Mouse (Mus musculus): Measurements from ENCODE around the gene Cutal. TPM values are rescaled to one million over a fixed set of nuclear protein-coding genes. Genes with fewer than 3 reads are reported as not detected.

The Cutal gene
- polyA plus RNA-seq, 1 experiment from 2014 or later, result not detected

- ATAC-seq (ENCODE audit: insufficient read depth, low FRiP score, low TSS enrichment), result no peak
These were observed 40.6 kb downstream of the Cutal start for GRCm38 (mm10) chr2:34914823-34915082.

DNA sequence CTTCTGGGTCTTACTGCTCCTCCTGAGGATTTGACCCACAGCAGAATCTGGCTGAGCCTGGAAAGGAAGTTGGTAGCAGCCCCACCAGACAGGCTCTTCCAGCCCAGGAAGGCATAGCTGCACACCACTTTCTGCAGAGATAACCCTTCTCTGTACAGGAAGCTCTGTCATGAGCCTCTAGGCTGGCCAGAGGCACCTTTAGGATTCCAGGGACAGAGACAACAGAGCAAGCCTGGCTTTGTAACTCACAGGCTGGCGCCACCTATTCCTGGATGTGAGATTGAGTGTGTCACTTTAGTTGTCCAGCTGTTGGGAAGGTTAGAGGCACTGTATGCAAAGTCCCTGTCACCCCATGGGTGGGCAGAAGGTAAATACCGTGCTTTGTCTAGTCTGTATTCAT is 40.9 kb downstream of the Cutal start:
- DNase-seq (ENCODE audit: low spot score) (no peak), ATAC-seq (ENCODE audit: insufficient read depth, low FRiP score, low TSS enrichment) (no peak)
- no peak overlapping the region for H3K27ac ChIP-seq (ENCODE audit: low read depth, low read length)
- H3K4me3 ChIP-seq (ENCODE audit: low read depth, low read length), result no peak overlapping the region
- H3K9ac ChIP-seq (ENCODE audit: low read length), result no peak overlapping the region
- H3K36me3 ChIP-seq (ENCODE audit: control insufficient read depth, insufficient read depth, low read length), result no peaks in the 10 kb centered on the region
- H3K27me3 ChIP-seq (ENCODE audit: control insufficient read depth, insufficient read depth, low read length), result peaks cover 38% of the 10 kb centered on the region
- no peak overlapping the region; the same call in 1 of the 2 replicates for H3K4me2 ChIP-seq (ENCODE audit: low read depth)
- WGBS, result 50% methylated on average over 2 of the region's 2 CpGs
- peaks cover 6% of the 10 kb centered on the region; the same call in 1 of the 2 replicates for H3K4me1 ChIP-seq (ENCODE audit: control insufficient read depth, insufficient read depth, low read length)
- H3K9me3 ChIP-seq (ENCODE audit: control insufficient read depth, low read length), result no peaks in the 10 kb centered on the region

More at GRCm38 (mm10) chr2:34914823-34915082, 40.6 kb downstream of the Cutal start:
- Histone ChIP-seq H3K36me3 (ENCODE audit: control insufficient read depth, insufficient read depth, low read length) (no peaks in the 10 kb centered on the region), H3K27ac (ENCODE audit: low read depth, low read length) (no peak overlapping the region), H3K4me1 (ENCODE audit: control insufficient read depth, insufficient read depth, low read length) (peaks cover 6% of the 10 kb centered on the region; the same call in 1 of the 2 replicates), H3K9me3 (ENCODE audit: control insufficient read depth, low read length) (no peaks in the 10 kb centered on the region), H3K9ac (ENCODE audit: low read length) (no peak overlapping the region), H3K4me3 (ENCODE audit: low read depth, low read length) (no peak overlapping the region), H3K27me3 (ENCODE audit: control insufficient read depth, insufficient read depth, low read length) (peaks cover 38% of the 10 kb centered on the region), H3K4me2 (ENCODE audit: low read depth) (no peak overlapping the region; the same call in 1 of the 2 replicates)
- WGBS, result 12% methylated on average over 2 of the region's 2 CpGs
- DNase-seq (ENCODE audit: low spot score), result no peak

- DNase-seq (ENCODE audit: low spot score) (no peak), ATAC-seq (ENCODE audit: insufficient read depth, low FRiP score, low TSS enrichment) (no peak)
- no peaks in the 10 kb centered on the region; the same call in 1 of the 2 replicates for H3K27me3 ChIP-seq (ENCODE audit: control insufficient read depth, insufficient read depth, low read length)
- H3K4me2 ChIP-seq (ENCODE audit: low read depth), result no peak overlapping the region
- no peak overlapping the region for H3K27ac ChIP-seq (ENCODE audit: low read depth, low read length)
- no peaks in the 10 kb centered on the region for H3K36me3 ChIP-seq (ENCODE audit: control insufficient read depth, insufficient read depth, low read length)
- H3K4me1 ChIP-seq (ENCODE audit: control insufficient read depth, insufficient read depth, low read length), result no peaks in the 10 kb centered on the region
- no peak overlapping the region for H3K9ac ChIP-seq (ENCODE audit: low read length)
- no peak overlapping the region for H3K4me3 ChIP-seq (ENCODE audit: low read depth, low read length)
- no peaks in the 10 kb centered on the region for H3K9me3 ChIP-seq (ENCODE audit: control insufficient read depth, low read length)
- WGBS, result 64% methylated on average over 2 of the region's 2 CpGs
These were observed 45.9 kb downstream of the Cutal start for GRCm38 (mm10) chr2:34920144-34920543.

DNA sequence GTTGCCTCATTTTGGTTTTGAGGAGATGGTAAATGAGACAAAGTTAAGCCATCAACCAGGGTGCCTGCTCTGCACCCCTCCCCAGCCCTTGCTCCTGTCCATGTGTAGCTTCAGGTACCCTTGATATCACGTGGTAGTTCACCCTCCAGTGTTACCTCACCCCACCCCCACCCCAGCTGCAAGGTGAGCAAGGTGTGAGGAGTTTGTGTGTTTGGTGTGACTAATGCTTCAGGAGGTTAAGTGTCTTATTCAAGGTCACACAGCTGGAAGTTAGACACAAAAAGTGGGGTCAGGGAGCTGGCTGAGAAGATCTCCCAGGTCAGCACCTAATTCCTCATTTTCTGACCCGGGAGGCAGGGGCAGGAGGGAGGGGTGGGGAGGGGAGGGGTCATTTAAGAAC is 48.5 kb downstream of the Cutal start:
- Histone ChIP-seq H3K4me3 (ENCODE audit: low read depth, low read length) (no peak overlapping the region), H3K27me3 (ENCODE audit: control insufficient read depth, insufficient read depth, low read length) (no peaks in the 10 kb centered on the region), H3K9me3 (ENCODE audit: control insufficient read depth, low read length) (no peaks in the 10 kb centered on the region), H3K4me2 (ENCODE audit: low read depth) (no peak overlapping the region), H3K9ac (ENCODE audit: low read length) (no peak overlapping the region), H3K27ac (ENCODE audit: low read depth, low read length) (no peak overlapping the region), H3K36me3 (ENCODE audit: control insufficient read depth, insufficient read depth, low read length) (no peaks in the 10 kb centered on the region), H3K4me1 (ENCODE audit: control insufficient read depth, insufficient read depth, low read length) (no peaks in the 10 kb centered on the region)
- DNase-seq (ENCODE audit: low spot score) (no peak), ATAC-seq (ENCODE audit: insufficient read depth, low FRiP score, low TSS enrichment) (no peak)
- WGBS, result 25% methylated on average over 2 of the region's 2 CpGs

- 73% methylated on average over 5 of the region's 5 CpGs for WGBS
- Histone ChIP-seq H3K9ac (ENCODE audit: low read length) (no peak overlapping the region), H3K36me3 (ENCODE audit: control insufficient read depth, insufficient read depth, low read length) (no peaks in the 10 kb centered on the region), H3K4me3 (ENCODE audit: low read depth, low read length) (no peak overlapping the region), H3K27ac (ENCODE audit: low read depth, low read length) (no peak overlapping the region), H3K4me1 (ENCODE audit: control insufficient read depth, insufficient read depth, low read length) (no peaks in the 10 kb centered on the region), H3K27me3 (ENCODE audit: control insufficient read depth, insufficient read depth, low read length) (no peaks in the 10 kb centered on the region), H3K9me3 (ENCODE audit: control insufficient read depth, low read length) (no peaks in the 10 kb centered on the region), H3K4me2 (ENCODE audit: low read depth) (no peak overlapping the region)
- DNase-seq (ENCODE audit: low spot score) (no peak), ATAC-seq (ENCODE audit: insufficient read depth, low FRiP score, low TSS enrichment) (no peak)
These were observed 53.1 kb downstream of the Cutal start for GRCm38 (mm10) chr2:34927320-34927719.

DNA sequence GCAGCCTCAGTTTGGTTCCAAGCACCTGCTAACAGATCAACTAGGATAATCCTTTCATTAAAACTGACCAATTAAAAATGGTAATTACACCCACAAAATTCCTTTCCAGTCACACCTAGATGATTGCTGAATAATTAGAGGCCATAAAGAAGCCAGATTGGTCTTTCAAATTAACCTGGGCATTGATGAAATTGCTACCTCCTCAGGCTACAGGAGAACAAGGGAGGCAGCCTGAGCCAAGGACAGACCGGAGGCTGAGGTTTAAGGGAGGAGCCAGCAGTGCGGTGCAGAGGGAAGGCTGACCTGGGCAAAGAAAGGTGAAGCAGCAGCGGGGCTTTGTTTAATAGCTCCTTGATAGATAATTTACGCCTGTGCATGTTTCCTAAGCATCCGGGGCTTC is 63.3 kb downstream of the Cutal start:
- Histone ChIP-seq H3K9me3 (ENCODE audit: control insufficient read depth, low read length) (no peaks in the 10 kb centered on the region), H3K4me2 (ENCODE audit: low read depth) (no peak overlapping the region), H3K9ac (ENCODE audit: low read length) (no peak overlapping the region), H3K27ac (ENCODE audit: low read depth, low read length) (no peak overlapping the region), H3K4me1 (ENCODE audit: control insufficient read depth, insufficient read depth, low read length) (no peaks in the 10 kb centered on the region), H3K36me3 (ENCODE audit: control insufficient read depth, insufficient read depth, low read length) (no peaks in the 10 kb centered on the region), H3K4me3 (ENCODE audit: low read depth, low read length) (no peak overlapping the region), H3K27me3 (ENCODE audit: control insufficient read depth, insufficient read depth, low read length) (no peaks in the 10 kb centered on the region)
- DNase-seq (ENCODE audit: low spot score) (no peak), ATAC-seq (ENCODE audit: insufficient read depth, low FRiP score, low TSS enrichment) (no peak)
- 29% methylated on average over 5 of the region's 5 CpGs for WGBS

- no peak for ATAC-seq (ENCODE audit: insufficient read depth, low FRiP score, low TSS enrichment)
- Histone ChIP-seq H3K4me3 (ENCODE audit: low read depth, low read length) (no peak overlapping the region), H3K9ac (ENCODE audit: low read length) (no peak overlapping the region), H3K4me2 (ENCODE audit: low read depth) (no peak overlapping the region), H3K4me1 (ENCODE audit: control insufficient read depth, insufficient read depth, low read length) (no peaks in the 10 kb centered on the region), H3K27me3 (ENCODE audit: control insufficient read depth, insufficient read depth, low read length) (no peaks in the 10 kb centered on the region), H3K27ac (ENCODE audit: low read depth, low read length) (no peak overlapping the region), H3K9me3 (ENCODE audit: control insufficient read depth, low read length) (no peaks in the 10 kb centered on the region), H3K36me3 (ENCODE audit: control insufficient read depth, insufficient read depth, low read length) (no peaks in the 10 kb centered on the region)
- WGBS, result 83% methylated on average over 8 of the region's 8 CpGs
- DNase-seq (ENCODE audit: low spot score), result no peak
These were observed 64.3 kb downstream of the Cutal start for GRCm38 (mm10) chr2:34938269-34939208.

DNA sequence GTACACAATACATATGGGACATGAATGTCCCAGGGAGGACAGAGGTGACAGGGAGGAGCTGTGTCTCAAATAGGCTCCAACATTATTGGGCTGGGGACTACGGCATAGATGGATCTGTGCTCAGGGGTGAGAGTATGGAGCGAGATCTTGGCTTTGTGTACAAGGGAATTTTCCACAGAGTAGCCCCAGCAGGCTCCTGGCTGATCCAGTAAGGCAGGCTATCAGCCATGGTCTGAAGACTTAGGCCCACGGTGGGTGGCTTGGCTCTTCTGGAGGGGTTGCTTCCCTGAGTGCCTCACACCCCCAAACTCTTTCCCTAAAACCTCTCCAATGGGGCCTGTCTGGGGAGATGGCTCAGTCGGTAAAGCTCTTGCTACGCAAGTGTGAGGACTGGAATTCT is 66.0 kb downstream of the Cutal start:
- Histone ChIP-seq H3K4me3 (ENCODE audit: low read depth, low read length) (no peak overlapping the region), H3K4me1 (ENCODE audit: control insufficient read depth, insufficient read depth, low read length) (no peaks in the 10 kb centered on the region), H3K27me3 (ENCODE audit: control insufficient read depth, insufficient read depth, low read length) (no peaks in the 10 kb centered on the region), H3K4me2 (ENCODE audit: low read depth) (no peak overlapping the region), H3K9ac (ENCODE audit: low read length) (no peak overlapping the region), H3K36me3 (ENCODE audit: control insufficient read depth, insufficient read depth, low read length) (no peaks in the 10 kb centered on the region), H3K27ac (ENCODE audit: low read depth, low read length) (no peak overlapping the region), H3K9me3 (ENCODE audit: control insufficient read depth, low read length) (no peaks in the 10 kb centered on the region)
- ATAC-seq (ENCODE audit: insufficient read depth, low FRiP score, low TSS enrichment), result no peak
- no peak for DNase-seq (ENCODE audit: low spot score)
- 75% methylated on average over 5 of the region's 5 CpGs for WGBS

GRCm38 (mm10) chr2:34941061-34941675 is 67.0 kb downstream of the Cutal start:
- no peak for DNase-seq (ENCODE audit: low spot score)
- Histone ChIP-seq H3K9me3 (ENCODE audit: control insufficient read depth, low read length) (no peaks in the 10 kb centered on the region), H3K4me3 (ENCODE audit: low read depth, low read length) (no peak overlapping the region), H3K36me3 (ENCODE audit: control insufficient read depth, insufficient read depth, low read length) (no peaks in the 10 kb centered on the region), H3K4me1 (ENCODE audit: control insufficient read depth, insufficient read depth, low read length) (no peaks in the 10 kb centered on the region), H3K27ac (ENCODE audit: low read depth, low read length) (no peak overlapping the region), H3K4me2 (ENCODE audit: low read depth) (no peak overlapping the region), H3K9ac (ENCODE audit: low read length) (no peak overlapping the region), H3K27me3 (ENCODE audit: control insufficient read depth, insufficient read depth, low read length) (no peaks in the 10 kb centered on the region)
- no peak for ATAC-seq (ENCODE audit: insufficient read depth, low FRiP score, low TSS enrichment)
- WGBS, result 78% methylated on average over 11 of the region's 11 CpGs
